Mouse (Mus musculus) liver, embryonic 14.5 days (tissue): ENCODE data around the gene Reg3g.

Source experiments
- CTCF ChIP-seq: IDR thresholded peaks from 2 replicates; pipeline ENCODE4 v1.5.1; 2016; ENCODE audit warnings: antibody characterized with exemption, low read depth, control low read depth
- EP300 ChIP-seq: IDR thresholded peaks from 2 replicates; pipeline ENCODE4 v1.6.1; 2016; ENCODE audit warnings: antibody characterized with exemption, low read depth

- no peak for TF ChIP-seq CTCF
- TF ChIP-seq EP300, result no peak
Observed at GRCm38 (mm10) chr6:78505745-78506144, 37.1 kb upstream of the Reg3g start.
